Mouse (Mus musculus) lung, adult 18-20 months (tissue): ENCODE results near the gene Kif3a.

Experiments used
- DNase-seq, 2 experiments: peaks; one replicate each; pipeline ENCODE4 v3.0.0; 2022; ENCODE audit warnings: mixed read lengths in 2 of 2

Gene Kif3a

GRCm38 (mm10) chr11:53617562-53618109 lies 50.5 kb downstream of the Kif3a start:
- DNase-seq, result no peak

DNA sequence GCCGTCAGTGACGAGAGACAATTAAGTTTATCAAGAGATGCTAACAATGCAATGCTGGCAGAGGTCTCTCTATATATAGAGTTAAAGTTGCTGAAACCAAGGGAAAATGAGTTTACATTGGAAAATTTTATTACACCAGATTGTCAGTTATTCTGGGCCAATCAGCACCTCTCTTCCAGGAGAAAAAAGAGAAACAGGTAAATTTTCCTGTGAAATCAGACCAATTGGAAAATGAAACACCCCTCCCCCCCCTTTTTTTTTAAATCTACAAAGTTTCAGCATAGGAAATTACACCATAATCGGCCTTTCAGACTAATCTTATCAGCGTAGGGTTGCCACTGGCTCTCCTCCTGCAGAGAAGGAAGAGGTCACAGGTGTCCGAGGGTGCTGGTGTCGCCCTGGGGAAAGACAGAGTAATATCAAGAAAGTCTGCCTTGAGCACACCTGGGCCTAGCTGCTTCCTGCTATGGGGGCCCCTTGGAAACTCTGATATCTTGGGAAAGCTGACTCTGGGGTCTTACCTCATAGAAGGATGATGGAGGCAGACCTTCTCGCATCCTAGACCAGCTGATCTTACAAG lies 51.5 kb downstream of the Kif3a start, which contains the start of gene Il4:
Gene Il4 (minus strand): TSS at position 51 of the 580 bp plus-strand sequence.
- DNase-seq, result no peak

DNA sequence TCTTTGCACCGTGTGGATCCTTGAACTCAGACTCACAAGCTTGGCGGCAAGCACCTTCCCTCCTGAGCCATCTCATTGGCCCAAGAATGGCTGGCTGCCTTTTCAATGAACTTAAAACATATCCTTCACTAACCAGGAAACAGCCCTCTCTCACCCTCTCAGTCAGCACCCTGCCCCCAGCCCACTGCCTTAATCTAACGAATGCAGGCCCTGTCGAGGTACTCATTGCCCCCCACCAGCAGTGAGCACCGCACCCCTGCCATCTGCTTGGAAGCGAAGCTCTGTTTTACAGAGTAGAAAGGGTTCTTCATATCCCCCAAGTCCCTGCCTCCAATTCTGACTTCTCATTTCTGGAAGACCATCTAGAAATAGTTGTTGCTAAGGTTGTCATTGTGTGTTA lies 52.2 kb downstream of the Kif3a start:
- DNase-seq, result no peak

DNA sequence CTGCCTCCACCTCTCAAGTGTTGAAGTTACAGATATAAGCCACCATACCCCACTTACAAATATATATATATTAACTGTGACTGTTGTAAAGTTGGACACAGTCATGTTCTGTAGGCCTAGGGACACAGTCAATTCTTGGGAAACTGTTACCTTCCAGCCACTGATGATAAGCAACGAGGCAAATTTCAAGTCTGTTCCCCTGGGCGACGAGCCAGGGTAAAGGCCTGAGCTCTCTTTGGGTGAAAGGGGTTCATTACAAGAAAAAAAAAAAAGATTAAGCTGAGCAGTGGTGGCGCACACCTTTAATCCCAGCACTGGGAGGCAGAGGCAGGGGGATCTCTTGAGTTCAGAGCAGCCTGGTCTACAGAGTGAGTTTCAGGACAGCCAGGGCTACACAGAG lies 52.9 kb downstream of the Kif3a start:
- DNase-seq, result no peak

- DNase-seq, result no peak
Observed at GRCm38 (mm10) chr11:53621582-53622439, 54.6 kb downstream of the Kif3a start.

- DNase-seq, result no peak
Observed at GRCm38 (mm10) chr11:53622440-53622806, 55.2 kb downstream of the Kif3a start.

GRCm38 (mm10) chr11:53623573-53623972 lies 56.4 kb downstream of the Kif3a start:
- DNase-seq, result no peak

GRCm38 (mm10) chr11:53624124-53624523 lies 56.9 kb downstream of the Kif3a start:
- no peak for DNase-seq

DNA sequence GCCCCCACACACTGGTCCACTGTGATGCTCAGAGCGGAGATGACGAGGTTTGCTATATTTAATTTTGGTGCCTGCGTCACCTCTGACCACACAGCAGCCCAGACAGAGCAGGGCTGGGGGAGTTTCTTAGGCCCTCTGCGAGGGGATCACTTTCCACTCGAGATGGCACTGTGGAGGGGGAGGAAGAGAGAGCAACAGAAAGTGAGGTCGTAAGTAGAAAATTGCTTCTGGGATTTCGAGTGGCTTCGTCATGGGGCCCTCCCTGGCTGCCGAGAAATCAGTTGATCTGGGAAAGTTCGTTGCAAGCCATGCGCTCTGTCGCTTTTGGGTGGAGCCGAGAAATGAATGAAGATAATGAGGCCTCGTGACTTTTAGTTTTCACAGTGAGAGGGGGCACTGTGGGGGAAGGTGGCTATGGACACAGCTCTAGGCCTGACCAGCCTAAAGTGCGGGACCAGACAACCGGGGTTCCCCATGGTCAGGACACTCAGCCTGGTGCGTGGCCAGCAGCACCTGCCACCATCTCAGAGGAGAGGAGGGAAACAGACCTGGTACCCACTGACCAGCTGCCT lies 59.7 kb downstream of the Kif3a start:
- no peak for DNase-seq

GRCm38 (mm10) chr11:53627859-53628258 lies 60.7 kb downstream of the Kif3a start:
- DNase-seq, result peak; percentile 46 to 69

GRCm38 (mm10) chr11:53632122-53632733 lies 65.0 kb downstream of the Kif3a start:
- DNase-seq, result no peak

- DNase-seq, result no peak
Observed at GRCm38 (mm10) chr11:53633644-53634043, 66.5 kb downstream of the Kif3a start.

GRCm38 (mm10) chr11:53634556-53634955 lies 67.4 kb downstream of the Kif3a start, which contains the start of gene Il13:
Gene Il13, minus strand, starts transcription at chr11:53634702.
- no peak for DNase-seq

DNA sequence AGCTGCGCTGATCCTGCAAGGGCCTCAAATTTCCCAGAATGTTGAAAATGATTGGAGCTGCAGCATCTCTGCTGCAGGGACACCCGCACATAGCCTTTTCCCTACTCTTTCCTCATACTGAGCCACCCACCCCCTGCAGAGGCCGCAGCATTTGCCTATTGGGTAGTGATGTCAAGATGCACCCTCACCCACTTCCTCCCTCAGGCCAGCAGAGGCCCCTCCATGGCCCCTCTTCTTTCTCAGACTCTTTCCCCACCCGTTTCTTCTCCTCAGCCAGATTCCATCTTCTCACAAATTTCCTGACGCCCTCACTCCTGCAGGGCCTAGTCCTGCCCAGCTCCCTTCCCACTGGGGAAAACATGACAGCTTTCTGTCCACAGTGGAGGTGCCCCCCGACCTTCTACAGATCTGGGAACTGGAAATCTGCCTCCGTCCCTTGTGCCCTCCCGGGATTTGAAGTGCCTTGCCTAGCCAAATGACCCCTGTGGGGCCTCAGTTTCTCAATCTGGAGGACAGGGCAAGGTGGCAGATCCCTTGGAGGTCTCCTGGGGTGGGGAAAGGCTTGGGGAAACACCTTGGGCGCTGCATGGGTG lies 68.5 kb downstream of the Kif3a start:
- no peak for DNase-seq

DNA sequence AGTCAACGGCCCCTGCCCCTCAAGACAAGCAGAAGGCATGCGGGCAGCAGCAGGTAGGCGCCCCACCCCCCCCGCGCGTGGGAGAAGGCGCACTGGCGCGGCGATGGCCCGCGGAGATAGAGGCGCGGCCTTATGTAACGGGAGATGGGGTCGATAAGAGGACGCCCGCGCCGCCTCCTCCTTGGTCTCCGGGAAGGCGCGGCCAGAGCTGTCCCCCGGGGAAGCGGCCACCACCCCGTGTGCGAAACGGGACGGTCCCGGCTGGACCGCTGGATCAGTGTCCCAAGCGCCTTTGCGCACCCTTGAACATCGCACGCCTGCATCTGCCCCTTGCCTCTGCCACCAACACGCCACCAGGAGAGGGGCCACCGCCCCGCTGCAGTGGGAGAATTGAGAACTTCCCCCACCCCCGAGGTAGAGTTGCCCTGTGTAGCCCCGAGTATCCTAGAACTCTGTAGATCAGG lies 69.0 kb downstream of the Kif3a start:
- no peak for DNase-seq

DNA sequence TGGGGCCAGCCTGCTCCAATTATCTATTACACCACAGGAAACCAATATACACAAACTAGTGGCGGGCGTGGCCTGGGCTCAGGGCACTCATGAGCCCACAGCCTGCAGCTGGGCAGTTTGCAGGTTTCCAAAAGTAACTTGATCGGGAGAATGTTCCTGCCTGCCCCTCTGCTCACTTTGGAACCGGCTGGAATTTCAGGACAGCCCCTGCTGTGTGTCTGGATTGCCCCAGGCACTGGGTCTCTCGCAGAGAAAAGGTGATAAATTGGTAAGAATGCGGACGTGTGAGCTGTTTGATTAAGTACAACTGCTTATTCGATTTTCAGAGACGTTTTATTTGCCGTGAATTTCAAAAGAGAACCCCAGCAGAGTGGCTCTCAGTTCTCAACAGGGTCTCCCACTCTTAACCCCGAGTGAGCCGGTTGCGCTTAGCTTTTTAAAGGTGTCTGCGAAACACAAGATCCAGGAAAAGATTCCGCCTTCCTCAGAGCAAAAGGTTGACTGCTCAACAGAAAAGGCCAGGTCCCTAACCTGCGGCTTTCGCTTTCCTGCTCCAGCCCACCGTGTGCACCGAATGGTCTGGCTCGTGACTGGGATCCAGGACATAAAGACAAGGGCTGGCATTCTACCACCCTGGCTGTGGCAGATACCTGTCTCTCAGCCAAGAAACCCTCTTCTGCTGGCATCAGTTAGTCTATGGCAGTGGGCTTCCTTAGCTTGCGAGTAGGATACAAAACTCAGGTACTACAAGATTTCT lies 70.0 kb downstream of the Kif3a start:
- no peak for DNase-seq

GRCm38 (mm10) chr11:53637803-53638260 lies 70.7 kb downstream of the Kif3a start:
- DNase-seq, result no peak

- no peak for DNase-seq
Observed at GRCm38 (mm10) chr11:53642744-53643279, 75.6 kb downstream of the Kif3a start.

- DNase-seq, result no peak
Observed at GRCm38 (mm10) chr11:53644017-53644416, 76.8 kb downstream of the Kif3a start.

- no peak for DNase-seq
Observed at GRCm38 (mm10) chr11:53651441-53651840, 84.3 kb downstream of the Kif3a start.
